Mouse (Mus musculus): ENCODE data around the gene Lrp5.

Lrp5 gene

DNA sequence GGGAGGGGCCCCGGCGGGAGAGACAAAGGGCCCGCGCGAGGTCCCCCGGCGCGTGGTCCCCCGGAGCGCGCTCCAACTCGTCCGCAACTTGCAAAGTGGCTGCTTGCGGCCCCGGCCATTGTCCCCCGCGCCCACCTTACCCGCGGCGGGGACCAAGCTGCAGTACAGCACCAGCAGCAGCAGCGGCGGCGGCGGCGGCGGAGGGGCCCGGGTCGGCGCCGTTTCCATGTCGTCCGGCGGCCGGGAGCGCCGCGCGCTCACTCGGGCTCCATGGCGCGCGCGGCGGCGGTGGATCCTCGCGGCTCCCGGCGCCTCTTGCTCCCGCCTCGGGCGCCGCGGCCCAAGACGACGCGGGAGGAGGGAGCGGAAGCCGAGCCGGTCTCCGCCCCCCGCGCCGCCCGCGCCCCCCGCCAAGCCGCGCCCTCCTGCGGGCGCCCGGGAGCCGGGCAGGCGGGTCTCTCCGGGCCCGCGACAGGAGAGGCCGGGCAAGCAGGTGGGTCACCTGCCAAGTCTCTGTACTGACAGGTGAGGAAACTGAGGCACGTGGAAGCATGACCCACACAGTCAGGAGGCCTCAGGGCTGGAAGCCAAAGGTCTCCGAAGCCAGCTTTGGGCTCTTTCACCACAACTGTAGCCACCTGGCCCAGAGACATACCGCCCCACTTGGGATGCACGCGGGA lies at the start of gene Lrp5:
TSS of gene Lrp5 (minus strand) at position 350 of the 680 bp plus-strand sequence.
- peak; percentile 60 for DNase-seq (ENCODE audit: low spot score)

- DNase-seq (ENCODE audit: low spot score) = no peak
Observed at GRCm38 (mm10) chr19:3736001-3736400, 49.6 kb upstream of the Lrp5 start.

GRCm38 (mm10) chr19:3730781-3731646 lies 44.6 kb upstream of the Lrp5 start:
- DNase-seq (ENCODE audit: low spot score) = no peak

GRCm38 (mm10) chr19:3728901-3729300 lies 42.5 kb upstream of the Lrp5 start:
- no peak for DNase-seq (ENCODE audit: low spot score)

DNA sequence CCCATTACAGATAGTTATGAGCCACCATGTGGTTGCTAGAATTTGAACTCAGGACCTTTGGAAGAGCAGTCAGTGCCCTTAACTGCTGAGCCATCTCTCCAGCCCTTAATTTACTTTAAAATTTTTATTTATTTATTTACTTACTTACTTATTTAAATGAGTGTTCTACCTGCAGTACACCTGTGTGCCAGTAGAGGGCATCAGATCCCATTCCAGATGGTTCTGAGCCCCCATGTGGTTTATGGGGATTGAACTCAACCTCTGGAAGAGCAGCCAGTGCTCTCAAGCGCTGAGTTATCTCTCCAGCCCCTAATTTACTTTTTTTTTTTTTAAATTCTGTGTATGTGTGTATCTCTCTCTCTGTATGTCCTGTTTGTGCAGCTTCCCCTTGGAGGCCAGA lies 38.4 kb upstream of the Lrp5 start:
- peak; percentile 63 for DNase-seq (ENCODE audit: low spot score)

GRCm38 (mm10) chr19:3723904-3724303 lies 37.5 kb upstream of the Lrp5 start:
- no peak for DNase-seq (ENCODE audit: low spot score)

- no peak for DNase-seq (ENCODE audit: low spot score)
Observed at GRCm38 (mm10) chr19:3723170-3723569, 36.8 kb upstream of the Lrp5 start.

DNA sequence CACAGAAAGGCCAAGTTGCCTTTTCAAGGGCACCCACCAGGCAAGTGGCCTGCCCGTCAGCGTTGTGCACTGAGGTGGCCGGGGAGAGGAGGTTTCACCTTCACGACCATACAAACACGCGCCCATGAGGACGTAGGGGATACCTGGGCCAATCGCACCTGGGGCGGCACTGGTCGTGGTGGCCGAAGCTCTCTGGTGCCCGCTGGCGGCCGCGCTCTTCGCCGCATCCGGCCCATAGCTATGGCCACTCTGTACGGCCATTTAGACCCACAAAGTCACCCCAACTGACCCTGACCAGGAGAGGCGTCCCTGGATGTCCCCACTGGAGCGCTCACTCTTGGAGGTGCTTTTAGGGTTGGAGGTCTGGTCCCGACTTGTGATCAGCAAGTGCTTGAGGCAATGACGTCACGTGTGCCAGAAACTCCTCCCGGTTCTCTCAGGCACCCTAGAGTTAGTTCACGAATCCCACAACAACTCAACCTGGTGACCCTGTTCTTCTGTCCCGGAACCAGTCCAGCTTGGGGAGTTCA lies 33.1 kb upstream of the Lrp5 start:
- peak; percentile 70 for DNase-seq (ENCODE audit: low spot score)

DNA sequence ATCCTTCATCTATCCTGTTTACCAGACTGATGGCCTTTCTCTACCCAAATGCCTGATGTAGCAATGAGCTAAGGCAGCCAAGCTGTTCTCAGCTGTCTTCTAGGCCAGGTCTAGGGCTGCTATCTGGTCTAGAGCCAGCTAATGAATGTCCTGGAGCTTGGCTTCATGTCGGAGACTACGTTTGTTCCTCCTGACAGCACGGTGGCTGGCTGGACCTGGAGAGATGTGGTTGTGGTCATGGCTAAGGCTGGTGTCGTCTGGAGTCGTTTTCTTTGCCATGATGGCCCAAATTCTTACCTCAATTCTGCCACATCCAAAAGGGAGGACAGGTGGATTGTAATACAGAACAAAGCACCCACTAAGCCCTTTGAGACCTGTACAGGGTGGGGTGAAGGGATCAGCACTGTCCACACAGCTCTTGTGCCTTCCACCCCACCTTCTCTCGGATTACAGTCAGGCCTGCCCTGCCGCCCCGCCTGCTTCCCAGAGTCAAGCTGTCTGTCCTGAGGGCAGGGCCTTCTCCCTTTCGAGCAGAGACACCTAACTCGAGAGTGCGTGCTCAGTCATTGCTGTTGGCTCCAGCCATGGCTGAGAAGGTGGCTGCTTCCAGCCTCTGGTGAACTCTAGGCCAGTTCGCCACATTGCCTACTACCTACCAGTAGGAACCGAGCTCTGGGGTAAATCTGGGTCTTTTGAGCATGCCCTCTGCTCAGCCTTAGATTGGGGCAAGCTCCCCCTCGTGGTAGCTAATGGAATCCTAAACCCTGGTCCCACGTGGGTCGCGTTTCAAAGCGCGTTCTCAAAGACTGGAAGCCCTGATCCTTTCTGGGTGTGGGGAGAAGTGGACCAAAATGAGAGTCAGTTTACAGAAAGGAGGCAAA lies 32.4 kb upstream of the Lrp5 start:
- peak; percentile 72 for DNase-seq (ENCODE audit: low spot score)

- DNase-seq (ENCODE audit: low spot score) = no peak
Observed at GRCm38 (mm10) chr19:3714381-3714780, 28.0 kb upstream of the Lrp5 start.

- DNase-seq (ENCODE audit: low spot score) = no peak
Observed at GRCm38 (mm10) chr19:3710436-3710835, 24.1 kb upstream of the Lrp5 start.

- DNase-seq (ENCODE audit: low spot score) = no peak
Observed at GRCm38 (mm10) chr19:3709013-3709787, 22.8 kb upstream of the Lrp5 start.

- DNase-seq (ENCODE audit: low spot score) = peak; percentile 98
Observed at GRCm38 (mm10) chr19:3708078-3709012, 22.0 kb upstream of the Lrp5 start, which contains the start of gene 1810055G02Rik. TSS of gene 1810055G02Rik (plus strand) at chr19:3708293.

- no peak for DNase-seq (ENCODE audit: low spot score)
Observed at GRCm38 (mm10) chr19:3707553-3707952, 21.2 kb upstream of the Lrp5 start.

DNA sequence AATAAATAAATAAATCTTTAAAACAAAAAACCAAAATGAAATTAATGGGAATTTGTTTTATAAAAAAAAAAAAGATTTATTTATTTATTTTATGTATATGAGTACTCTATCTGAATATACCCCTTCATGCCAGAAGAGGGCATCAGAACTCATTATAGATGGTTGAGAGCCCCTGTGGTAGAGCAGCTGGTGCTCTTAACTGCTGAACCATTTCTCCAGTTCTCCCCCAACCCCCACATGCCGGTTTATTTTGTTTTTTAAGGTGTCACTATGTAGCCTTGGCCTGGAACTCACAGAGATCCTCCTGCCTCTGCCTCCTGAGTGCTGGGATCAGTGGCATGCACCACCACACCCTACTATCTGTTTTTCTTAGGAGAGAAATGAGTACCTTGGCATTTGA lies 19.9 kb upstream of the Lrp5 start:
- DNase-seq (ENCODE audit: low spot score) = no peak

GRCm38 (mm10) chr19:3702460-3702859 lies 16.1 kb upstream of the Lrp5 start:
- DNase-seq (ENCODE audit: low spot score) = no peak

GRCm38 (mm10) chr19:3699508-3700438 lies 13.4 kb upstream of the Lrp5 start:
- DNase-seq (ENCODE audit: low spot score) = peak; percentile 71

GRCm38 (mm10) chr19:3698035-3698434 lies 11.7 kb upstream of the Lrp5 start:
- DNase-seq (ENCODE audit: low spot score) = no peak

GRCm38 (mm10) chr19:3695976-3696375 lies 9.6 kb upstream of the Lrp5 start:
- no peak for DNase-seq (ENCODE audit: low spot score)
